Mouse (Mus musculus): ENCODE results near the gene Sim2.

Gene Sim2

GRCm38 (mm10) chr16:94084711-94085602 is at the start of gene Sim2:
Sim2 (plus strand) TSS chr16:94084931.
- peak; percentile 58 for DNase-seq (ENCODE audit: extremely low spot score, low spot score)

- no peak for DNase-seq (ENCODE audit: extremely low spot score, low spot score)
Observed at GRCm38 (mm10) chr16:94037280-94037679, 47.5 kb upstream of the Sim2 start.

GRCm38 (mm10) chr16:94038272-94038985 is 46.3 kb upstream of the Sim2 start:
- DNase-seq (ENCODE audit: extremely low spot score, low spot score), result peak; percentile 69

GRCm38 (mm10) chr16:94038986-94039341 is 45.8 kb upstream of the Sim2 start:
- no peak for DNase-seq (ENCODE audit: extremely low spot score, low spot score)

- DNase-seq (ENCODE audit: extremely low spot score, low spot score), result no peak
Observed at GRCm38 (mm10) chr16:94040485-94040884, 44.2 kb upstream of the Sim2 start.

GRCm38 (mm10) chr16:94041065-94041712 is 43.5 kb upstream of the Sim2 start:
- no peak for DNase-seq (ENCODE audit: extremely low spot score, low spot score)

- DNase-seq (ENCODE audit: extremely low spot score, low spot score), result no peak
Observed at GRCm38 (mm10) chr16:94043797-94044196, 40.9 kb upstream of the Sim2 start.

GRCm38 (mm10) chr16:94044996-94045395 is 39.7 kb upstream of the Sim2 start:
- DNase-seq (ENCODE audit: extremely low spot score, low spot score), result no peak

GRCm38 (mm10) chr16:94050368-94050767 is 34.4 kb upstream of the Sim2 start:
- DNase-seq (ENCODE audit: extremely low spot score, low spot score), result no peak

GRCm38 (mm10) chr16:94055176-94055575 is 29.6 kb upstream of the Sim2 start:
- no peak for DNase-seq (ENCODE audit: extremely low spot score, low spot score)

GRCm38 (mm10) chr16:94055576-94055975 is 29.2 kb upstream of the Sim2 start:
- no peak for DNase-seq (ENCODE audit: extremely low spot score, low spot score)

- no peak for DNase-seq (ENCODE audit: extremely low spot score, low spot score)
Observed at GRCm38 (mm10) chr16:94059820-94060219, 24.9 kb upstream of the Sim2 start.

- no peak for DNase-seq (ENCODE audit: extremely low spot score, low spot score)
Observed at GRCm38 (mm10) chr16:94064211-94064610, 20.5 kb upstream of the Sim2 start.

GRCm38 (mm10) chr16:94065728-94066674 is 18.7 kb upstream of the Sim2 start:
- DNase-seq (ENCODE audit: extremely low spot score, low spot score), result no peak

- DNase-seq (ENCODE audit: extremely low spot score, low spot score), result no peak
Observed at GRCm38 (mm10) chr16:94066771-94067170, 18.0 kb upstream of the Sim2 start.

GRCm38 (mm10) chr16:94067280-94067679 is 17.5 kb upstream of the Sim2 start:
- no peak for DNase-seq (ENCODE audit: extremely low spot score, low spot score)

- DNase-seq (ENCODE audit: extremely low spot score, low spot score), result no peak
Observed at GRCm38 (mm10) chr16:94069061-94069460, 15.7 kb upstream of the Sim2 start.

GRCm38 (mm10) chr16:94070920-94071319 is 13.8 kb upstream of the Sim2 start:
- no peak for DNase-seq (ENCODE audit: extremely low spot score, low spot score)

- DNase-seq (ENCODE audit: extremely low spot score, low spot score), result no peak
Observed at GRCm38 (mm10) chr16:94071468-94071867, 13.3 kb upstream of the Sim2 start.

- DNase-seq (ENCODE audit: extremely low spot score, low spot score), result no peak
Observed at GRCm38 (mm10) chr16:94075362-94076027, 9.2 kb upstream of the Sim2 start.
